Mouse (Mus musculus): Measurements from ENCODE around the gene Acrv1. TPM values are rescaled to one million over a fixed set of nuclear protein-coding genes. Genes with fewer than 3 reads are reported as not detected.
"Not testable (repeated sequence)": the region's sequence is repeated elsewhere in the genome, so short reads cannot be mapped to it uniquely, and the experiment has no call there.

Acrv1 gene
- 0.04 TPM in 1 of 2 replicates, not detected in the other for polyA plus RNA-seq (2012; rRNA removed)

GRCm38 (mm10) chr9:36692920-36693319 lies at the start of gene Acrv1:
TSS of gene Acrv1 (plus strand) at chr9:36693220.
- DNase-seq (ENCODE audit: low spot score), result no peak

DNA sequence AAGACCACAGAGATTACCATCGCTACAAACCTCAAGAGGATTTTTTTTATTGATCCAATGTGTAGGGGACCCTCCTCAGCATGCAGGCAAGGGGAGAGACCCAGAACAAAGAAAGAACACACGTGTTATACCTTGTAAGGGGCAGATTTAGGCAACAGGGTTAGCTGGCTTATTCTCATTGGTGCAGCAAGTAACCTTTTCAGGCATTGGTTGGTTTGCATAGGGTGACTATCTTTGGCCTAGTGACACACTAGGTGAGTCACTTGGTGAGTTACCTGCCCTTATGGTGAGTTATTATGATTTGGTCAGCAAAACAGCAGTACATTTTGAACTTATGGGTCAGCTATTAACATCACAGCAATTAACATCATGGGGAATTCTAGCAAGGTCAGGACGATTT lies 49.7 kb upstream of the Acrv1 start, which contains the start of gene A630095E13Rik:
A630095E13Rik (minus strand) TSS at position 101 of the 400 bp plus-strand sequence.
- DNase-seq (ENCODE audit: low spot score), result not testable (repeated sequence)

DNA sequence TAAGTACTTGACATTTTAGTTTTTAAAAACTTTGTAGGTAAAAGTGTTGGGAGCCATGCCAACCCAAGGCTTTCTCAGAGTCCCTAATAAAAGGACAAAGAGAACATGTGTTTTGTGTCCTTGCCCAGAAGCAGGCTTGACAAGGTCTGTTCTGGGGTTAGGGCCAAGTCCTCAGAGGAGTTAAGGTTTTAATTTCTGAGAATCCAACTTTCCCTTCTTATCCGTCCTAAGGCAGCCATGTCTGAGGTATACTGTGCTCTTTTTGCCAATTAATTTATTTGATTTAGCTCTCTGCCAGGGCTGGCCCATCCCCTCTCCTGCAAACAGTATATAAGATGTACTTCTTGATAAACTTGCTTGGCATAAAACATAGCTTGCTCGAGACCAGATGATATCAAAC lies 11.6 kb upstream of the Acrv1 start:
- DNase-seq (ENCODE audit: low spot score), result no peak

GRCm38 (mm10) chr9:36687329-36687728 lies 5.7 kb upstream of the Acrv1 start:
- DNase-seq (ENCODE audit: low spot score), result no peak

- no peak for DNase-seq (ENCODE audit: low spot score)
Observed at GRCm38 (mm10) chr9:36694276-36694675, 1.3 kb downstream of the Acrv1 start.

GRCm38 (mm10) chr9:36705923-36706322 lies 12.9 kb downstream of the Acrv1 start:
- DNase-seq (ENCODE audit: low spot score), result no peak

GRCm38 (mm10) chr9:36707304-36707703 lies 14.3 kb downstream of the Acrv1 start:
- DNase-seq (ENCODE audit: low spot score), result no peak

DNA sequence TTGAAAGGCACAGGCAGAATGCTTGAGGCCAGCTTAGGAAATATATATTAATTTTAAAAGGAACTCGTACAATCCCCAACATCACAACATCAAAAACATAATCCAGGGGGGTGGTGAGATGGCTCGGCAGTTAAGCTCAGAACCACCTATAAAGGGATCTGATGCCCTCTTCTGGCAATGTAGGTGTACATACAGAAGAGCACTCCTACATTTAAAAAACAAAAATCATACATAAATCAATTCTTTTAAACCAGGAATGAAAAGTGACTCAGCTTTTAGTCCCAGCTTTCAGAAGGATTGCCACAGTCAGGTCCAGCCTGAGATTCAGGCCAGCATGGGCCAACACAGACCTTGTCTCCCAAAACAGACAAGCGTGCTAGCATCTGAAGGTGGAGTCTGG lies 23.6 kb downstream of the Acrv1 start:
- no peak for DNase-seq (ENCODE audit: low spot score)

DNA sequence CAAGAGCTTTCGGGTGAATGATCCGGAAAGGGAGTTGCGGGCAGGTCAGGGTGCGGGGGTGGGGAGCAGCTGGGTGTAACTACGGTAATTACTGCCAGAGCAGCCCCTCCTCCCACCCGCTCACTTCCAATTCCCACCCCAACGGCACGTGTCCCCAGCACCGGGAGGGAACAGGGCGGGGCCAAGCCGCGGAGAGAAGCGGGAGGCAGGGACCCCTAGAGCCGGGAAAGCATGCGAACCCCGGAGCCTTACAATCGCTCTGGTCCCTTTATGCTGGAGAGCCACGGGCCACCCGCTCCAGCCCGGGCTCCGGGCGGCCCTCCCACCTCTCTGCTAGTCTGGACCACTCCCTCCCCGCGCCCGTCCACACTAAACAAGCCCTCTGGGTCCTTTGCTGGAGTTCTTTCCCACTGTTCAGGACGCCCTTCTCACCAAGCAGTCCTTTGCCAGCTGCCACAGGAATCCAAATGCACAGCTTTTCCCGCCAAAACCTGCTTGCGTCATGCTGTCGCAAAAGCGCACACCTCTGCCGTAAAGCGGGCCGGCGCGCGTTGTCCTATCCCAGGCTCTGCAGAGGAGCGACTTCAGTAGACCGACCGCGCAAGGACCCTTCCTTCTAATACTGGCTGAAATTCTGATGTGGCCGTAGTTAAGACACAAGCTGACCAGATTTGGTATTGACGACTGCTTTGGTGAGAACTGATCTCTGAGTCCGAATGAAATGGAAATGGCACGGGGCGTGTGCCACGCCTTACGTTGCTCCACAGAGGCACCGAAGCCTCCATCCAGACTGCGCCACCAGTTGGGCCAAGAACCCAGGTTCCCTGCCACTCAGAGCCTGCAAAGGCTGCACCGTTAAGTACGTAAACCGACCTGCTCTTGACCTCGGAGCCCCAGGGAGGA lies 33.4 kb downstream of the Acrv1 start:
- DNase-seq (ENCODE audit: low spot score), result peak; percentile 86

- DNase-seq (ENCODE audit: low spot score), result no peak
Observed at GRCm38 (mm10) chr9:36727034-36727755, 34.2 kb downstream of the Acrv1 start, which contains the start of gene Chek1. TSS of gene Chek1 (minus strand) at chr9:36727065.

Other genes starting within 250 kb of the Acrv1 start
- not detected in 2 replicates for gene Gm9513, start 217.6 kb upstream of the Acrv1 start, polyA plus RNA-seq (2012; rRNA removed)
- gene Gm5615, start 151.3 kb upstream of the Acrv1 start, polyA plus RNA-seq (2012; rRNA removed), result not detected in 2 replicates
- gene Gm17689, start 110.6 kb upstream of the Acrv1 start, polyA plus RNA-seq (2012; rRNA removed), result not detected in 2 replicates
- gene A630095E13Rik, start 49.8 kb upstream of the Acrv1 start, polyA plus RNA-seq (2012; rRNA removed), result 0.06 and 0.07 TPM in 2 replicates
- gene Chek1, start 33.8 kb downstream of the Acrv1 start, polyA plus RNA-seq (2012; rRNA removed), result 1.4 and 2.1 TPM in 2 replicates
- 161 and 169 TPM in 2 replicates for gene Stt3a, start 74.5 kb downstream of the Acrv1 start, polyA plus RNA-seq (2012; rRNA removed)
- gene Ei24, start 104.2 kb downstream of the Acrv1 start, polyA plus RNA-seq (2012; rRNA removed), result 115 and 123 TPM in 2 replicates
- gene Fez1, start 128.6 kb downstream of the Acrv1 start, polyA plus RNA-seq (2012; rRNA removed), result 12.7 and 15.1 TPM in 2 replicates